Mouse (Mus musculus) adrenal gland, postnatal 0 days (tissue): Measurements from ENCODE around the gene Fam228b. TPM values are rescaled to one million over a fixed set of nuclear protein-coding genes. Genes with fewer than 3 reads are reported as not detected.

ENCODE experiments used
- polyA plus RNA-seq: library from polyadenylated mRNA; unstranded; fragments of >200 nt; fragmentation: Nextera tagmentation; extraction: Ambion mirVana; gene quantifications from 2 replicates; pipeline ENCODE4 v1.2.1, GENCODE M21; 2015

Fam228b gene
- 1.4 and 3.7 TPM in 2 replicates for polyA plus RNA-seq

DNA sequence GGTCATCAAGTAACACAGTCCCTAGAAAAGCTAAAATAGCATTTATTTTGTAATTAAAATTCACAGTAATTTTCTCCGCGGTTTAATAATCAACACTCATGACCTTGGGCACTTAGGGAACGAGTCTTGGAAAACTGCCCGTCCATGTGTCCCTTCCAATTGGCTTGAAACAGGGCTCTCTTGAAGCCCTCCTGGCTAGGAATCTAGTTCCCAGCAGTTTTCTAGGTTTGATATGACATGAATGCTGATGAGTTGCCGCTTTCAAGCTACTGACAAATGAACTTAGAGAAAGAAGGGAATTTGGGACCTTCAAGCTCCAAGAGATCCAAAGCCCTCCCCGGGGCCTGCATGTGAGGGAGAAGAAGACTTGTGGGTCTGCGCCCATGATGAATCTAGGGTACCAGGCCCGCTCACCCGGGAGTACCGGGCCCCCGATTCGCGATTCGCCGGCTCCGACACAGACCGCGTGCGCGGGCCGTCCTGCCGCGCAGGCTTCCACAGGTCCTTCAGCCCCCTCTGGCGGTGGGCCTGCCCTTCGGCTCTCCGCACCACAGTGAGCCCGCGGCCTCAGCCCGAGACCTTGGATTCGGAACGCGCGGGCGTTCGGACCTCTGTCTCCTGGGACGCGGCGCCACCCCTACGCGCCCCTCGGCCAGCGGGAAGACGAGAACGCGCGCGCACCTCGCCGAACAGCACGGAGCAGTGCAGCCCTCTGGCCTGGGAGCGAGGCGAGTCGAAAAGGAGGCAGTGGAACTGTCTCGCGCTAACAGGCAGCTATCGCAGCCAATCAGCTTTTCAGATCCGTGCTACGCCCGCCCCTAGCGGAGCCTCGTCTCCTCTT is at the start of gene Fam228b, which contains the start of gene Pfn4:
Gene Fam228b (minus strand): TSS at position 776 of the 841 bp plus-strand sequence.
Gene Pfn4 (plus strand): TSS at position 531 of the 841 bp plus-strand sequence.

DNA sequence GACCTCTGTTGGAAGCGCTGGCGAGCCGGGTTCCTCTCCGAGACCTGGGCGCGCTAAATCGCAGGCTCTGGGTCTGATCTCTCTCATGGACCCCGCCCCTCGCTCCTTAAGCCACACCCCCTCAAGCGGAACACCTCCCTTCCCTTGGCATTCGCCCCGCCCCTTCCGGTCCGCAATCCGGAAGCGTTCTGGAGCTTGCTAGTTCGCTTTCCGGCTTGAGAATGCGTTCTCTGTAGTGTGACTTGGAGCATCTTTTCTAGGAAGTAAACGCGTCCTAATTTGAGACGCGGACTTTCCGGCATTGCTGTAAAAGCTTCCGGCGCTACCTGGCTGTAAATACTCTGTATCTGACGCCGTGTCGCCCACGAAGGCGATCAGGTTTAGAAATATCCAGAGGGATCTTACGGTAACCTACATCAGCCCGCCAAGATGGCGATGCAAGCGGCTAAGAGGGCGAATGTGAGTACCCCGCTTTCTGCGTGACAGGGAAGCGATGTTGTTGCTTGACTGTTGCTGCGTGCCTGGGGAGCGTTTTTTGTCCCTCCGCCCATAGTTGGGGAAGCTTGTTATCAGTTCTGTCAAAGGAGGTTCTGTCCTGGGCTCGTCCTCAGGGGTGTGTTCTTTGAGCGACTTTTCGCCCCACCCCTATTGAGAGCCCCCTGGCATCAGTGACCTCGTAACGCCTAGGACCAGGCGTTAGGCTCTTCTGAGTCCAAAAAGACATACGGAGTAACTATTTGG is 48.5 kb upstream of the Fam228b start, which contains the start of gene Sf3b6:
Gene Sf3b6 (plus strand): TSS at position 184 of the 741 bp plus-strand sequence.

DNA sequence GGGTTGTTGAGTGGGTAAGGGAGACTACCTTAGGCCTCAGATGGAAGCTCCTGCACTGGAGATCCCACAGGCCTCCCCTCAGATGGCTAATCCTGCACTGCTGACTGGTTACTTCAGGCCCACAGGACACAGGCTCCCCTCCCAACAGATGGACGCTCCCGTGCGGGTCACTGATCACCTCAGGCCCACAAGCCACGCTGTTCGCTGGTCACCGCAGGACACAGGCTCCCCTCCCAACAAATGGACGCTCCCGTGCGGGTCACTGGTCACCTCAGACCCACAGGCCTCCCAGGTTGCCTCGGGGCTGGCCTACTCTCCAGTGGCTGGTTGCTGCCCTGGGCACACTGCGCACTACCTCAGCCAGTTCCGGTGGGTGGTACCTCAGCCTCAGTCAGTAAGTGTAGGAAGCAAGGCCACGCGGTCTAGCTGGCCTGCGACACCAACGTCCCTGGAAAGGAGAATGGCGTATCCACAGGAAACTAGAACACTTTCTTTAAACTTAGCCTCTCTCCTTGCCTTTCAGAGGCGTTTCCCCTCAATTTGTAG is 31.0 kb downstream of the Fam228b start, which contains the start of gene Fam228a:
Gene Fam228a (minus strand): TSS at position 400 of the 546 bp plus-strand sequence.

Other genes starting within 250 kb of the Fam228b start
- 22.2 and 27.3 TPM in 2 replicates for gene Itsn2, start 176.6 kb downstream of the Fam228b start, polyA plus RNA-seq
- not detected in 2 replicates for gene Gm3625, start 176.3 kb downstream of the Fam228b start, polyA plus RNA-seq
- gene Fam228a, start 30.8 kb downstream of the Fam228b start, polyA plus RNA-seq = 0.13 and 0.18 TPM in 2 replicates
- gene Pfn4, start 245 bp downstream of the Fam228b start, polyA plus RNA-seq = 2.8 and 4.8 TPM in 2 replicates
- gene Sf3b6, start 48.3 kb upstream of the Fam228b start, polyA plus RNA-seq = 414 and 557 TPM in 2 replicates
- 31.3 and 78.7 TPM in 2 replicates for gene Fkbp1b, start 72.3 kb upstream of the Fam228b start, polyA plus RNA-seq
- gene Wdcp, start 74.0 kb upstream of the Fam228b start, polyA plus RNA-seq = 18.1 and 18.4 TPM in 2 replicates
- gene Mfsd2b, start 105.1 kb upstream of the Fam228b start, polyA plus RNA-seq = 1.2 and 3.1 TPM in 2 replicates
- 21.0 and 28.2 TPM in 2 replicates for gene Ubxn2a, start 138.4 kb upstream of the Fam228b start, polyA plus RNA-seq
- gene Atad2b, start 148.1 kb upstream of the Fam228b start, polyA plus RNA-seq = 4.1 and 6.8 TPM in 2 replicates